Mouse (Mus musculus) kidney, postnatal 0 days (tissue): ENCODE measurements around the gene Ciz1. TPM values are rescaled to one million over a fixed set of nuclear protein-coding genes. Genes with fewer than 3 reads are reported as not detected.

Source experiments
- ATAC-seq: fragments of 200-750 bp; cut with Nextera tagmentation; replicated peaks from 2 replicates; pipeline ENCODE4 v1.8.0; 2017; ENCODE audit warnings: low read depth, moderate number of reproducible peaks, moderate TSS enrichment, moderate library complexity; ENCODE audit not compliant: low FRiP score
- DNase-seq: peaks from one replicate; pipeline ENCODE4 v3.0.0-alpha.2; 2016; ENCODE audit warnings: low spot score
- H3K27ac ChIP-seq: fragments of 300-500 bp; sonication (generic); 2 replicates; pipeline ENCODE4 v1.5.1; 2014; ENCODE audit warnings: mild to moderate bottlenecking
- H3K27me3 ChIP-seq: fragments of 300-500 bp; sonication (generic); 2 replicates; pipeline ENCODE4 v1.6.1; 2014; ENCODE audit warnings: low read length, mixed read lengths; ENCODE audit not compliant: insufficient read depth
- H3K36me3 ChIP-seq: fragments of 300-500 bp; sonication (generic); 2 replicates; pipeline ENCODE4 v1.6.1; 2014; ENCODE audit warnings: low read length, mixed read lengths; ENCODE audit not compliant: insufficient read depth
- H3K4me1 ChIP-seq: fragments of 300-500 bp; sonication (generic); replicated peaks from 2 replicates; pipeline ENCODE4 v1.6.1; 2014; ENCODE audit warnings: antibody characterized with exemption, low read length, mixed read lengths; ENCODE audit not compliant: insufficient read depth
- H3K4me2 ChIP-seq: fragments of 300-500 bp; sonication (generic); 2 replicates; pipeline ENCODE4 v1.6.1; 2014; ENCODE audit warnings: mild to moderate bottlenecking, low read length, moderate library complexity, mixed read lengths
- H3K4me3 ChIP-seq: fragments of 300-500 bp; sonication (generic); replicated peaks from 2 replicates; pipeline ENCODE4 v1.5.1; 2014; ENCODE audit warnings: low read depth, low read length
- H3K9ac ChIP-seq: fragments of 300-500 bp; sonication (generic); 2 replicates; pipeline ENCODE4 v1.6.1; 2014; ENCODE audit warnings: low read depth, low read length
- H3K9me3 ChIP-seq: fragments of 300-500 bp; sonication (generic); replicated peaks from 2 replicates; pipeline ENCODE4 v1.6.1; 2016; ENCODE audit warnings: low read length, inconsistent platforms, mixed read lengths
- CTCF ChIP-seq: IDR thresholded peaks from 2 replicates; pipeline ENCODE4 v1.5.1; 2016; ENCODE audit warnings: antibody characterized with exemption, low read depth, mild to moderate bottlenecking, moderate library complexity
- WGBS: fragments of 180-500 bp; shearing (Covaris S2); extraction: QIAGEN DNeasy Blood & Tissue Kit; methylation state at CpG from one replicate; pipeline ENCODE4 v1.1.7; 2014; 5-methylcytosine and 5-hydroxymethylcytosine counted together
- polyA plus RNA-seq: library from polyadenylated mRNA; unstranded; fragments of >200 nt; fragmentation: Nextera tagmentation; extraction: Ambion mirVana; gene quantifications from 2 replicates; pipeline ENCODE4 v1.2.1, GENCODE M21; 2015

Gene Ciz1
- polyA plus RNA-seq, 1 experiment from 2014 or later, result 33.8 TPM

- Histone ChIP-seq H3K27ac (no peak overlapping the region), H3K27me3 (no peaks in the 10 kb centered on the region), H3K4me2 (no peak overlapping the region), H3K9ac (no peak overlapping the region), H3K4me3 (no peak overlapping the region), H3K4me1 (peaks cover 14% of the 10 kb centered on the region; the same call in 1 of the 2 replicates), H3K36me3 (peaks cover 57% of the 10 kb centered on the region), H3K9me3 (no peaks in the 10 kb centered on the region)
- 93% methylated on average over 12 of the region's 12 CpGs for WGBS
- TF ChIP-seq CTCF, result no peak
- ATAC-seq (no peak), DNase-seq (no peak)
Measured at GRCm38 (mm10) chr2:32415801-32416200, 63.7 kb downstream of the Ciz1 start.

- H3K4me2 ChIP-seq, result no peak overlapping the region
- ATAC-seq, result no peak
- DNase-seq, result no peak
- H3K4me3 ChIP-seq, result no peak overlapping the region
- no peak overlapping the region for H3K9ac ChIP-seq
- TF ChIP-seq CTCF, result no peak
- H3K9me3 ChIP-seq, result no peaks in the 10 kb centered on the region
- peaks cover 57% of the 10 kb centered on the region for H3K36me3 ChIP-seq
- no peaks in the 10 kb centered on the region for H3K27me3 ChIP-seq
- peaks cover 14% of the 10 kb centered on the region; the same call in 1 of the 2 replicates for H3K4me1 ChIP-seq
- 73% methylated on average over 2 of the region's 2 CpGs for WGBS
- no peak overlapping the region for H3K27ac ChIP-seq
Measured at GRCm38 (mm10) chr2:32416556-32416955, 64.4 kb downstream of the Ciz1 start.

GRCm38 (mm10) chr2:32417486-32417885 is 65.4 kb downstream of the Ciz1 start:
- peaks cover 57% of the 10 kb centered on the region for H3K36me3 ChIP-seq
- 64% methylated on average over 8 of the region's 8 CpGs for WGBS
- no peak for ATAC-seq

GRCm38 (mm10) chr2:32418430-32419151 is 66.5 kb downstream of the Ciz1 start:
- Histone ChIP-seq H3K27me3 (no peaks in the 10 kb centered on the region), H3K9me3 (no peaks in the 10 kb centered on the region), H3K27ac (peak overlapping the region; percentile 57; the same call in 1 of the 2 replicates), H3K4me3 (no peak overlapping the region), H3K4me1 (peaks cover 20% of the 10 kb centered on the region), H3K4me2 (no peak overlapping the region), H3K36me3 (peaks cover 57% of the 10 kb centered on the region), H3K9ac (no peak overlapping the region)
- DNase-seq (no peak), ATAC-seq (no peak)
- 48% methylated on average over 12 of the region's 12 CpGs for WGBS
- TF ChIP-seq CTCF, result no peak; the same call in 1 of the 2 replicates

More at GRCm38 (mm10) chr2:32417486-32417885, 65.4 kb downstream of the Ciz1 start:
- Histone ChIP-seq H3K9ac (no peak overlapping the region), H3K4me2 (no peak overlapping the region), H3K4me1 (peaks cover 14% of the 10 kb centered on the region), H3K27me3 (no peaks in the 10 kb centered on the region), H3K4me3 (no peak overlapping the region), H3K27ac (no peak overlapping the region), H3K9me3 (no peaks in the 10 kb centered on the region)
- DNase-seq, result no peak
- TF ChIP-seq CTCF, result no peak

DNA sequence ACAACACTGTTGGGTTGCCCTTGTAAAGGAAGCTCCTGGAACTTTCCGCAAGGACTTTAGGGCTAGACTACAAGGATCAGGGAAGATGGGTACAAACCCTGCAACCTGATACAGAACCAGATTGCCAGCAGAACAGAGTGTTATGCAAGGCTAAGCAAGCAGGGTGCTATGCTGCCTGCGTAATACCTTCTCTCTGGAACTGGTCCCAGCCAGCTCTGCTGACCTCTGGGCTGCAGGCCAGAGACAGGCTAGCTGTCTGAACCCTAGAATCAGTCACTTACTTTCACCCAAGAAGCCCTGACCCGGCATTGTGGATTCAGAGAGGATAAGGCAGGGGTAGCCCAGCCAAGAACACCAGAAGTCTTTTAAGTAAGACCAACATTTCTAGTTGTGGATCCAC is 67.2 kb downstream of the Ciz1 start:
- Histone ChIP-seq H3K4me1 (peaks cover 23% of the 10 kb centered on the region), H3K9ac (0 out of 2 replicates have a peak overlapping the region, but pooled peaks have one; percentile 5), H3K4me3 (no peak overlapping the region), H3K4me2 (no peak overlapping the region), H3K27ac (peak overlapping the region; percentile 57; the same call in 1 of the 2 replicates), H3K9me3 (no peaks in the 10 kb centered on the region), H3K27me3 (no peaks in the 10 kb centered on the region), H3K36me3 (peaks cover 56% of the 10 kb centered on the region)
- TF ChIP-seq CTCF, result no peak
- no peak for DNase-seq
- no peak for ATAC-seq
- WGBS, result 61% methylated on average over 3 of the region's 3 CpGs

DNA sequence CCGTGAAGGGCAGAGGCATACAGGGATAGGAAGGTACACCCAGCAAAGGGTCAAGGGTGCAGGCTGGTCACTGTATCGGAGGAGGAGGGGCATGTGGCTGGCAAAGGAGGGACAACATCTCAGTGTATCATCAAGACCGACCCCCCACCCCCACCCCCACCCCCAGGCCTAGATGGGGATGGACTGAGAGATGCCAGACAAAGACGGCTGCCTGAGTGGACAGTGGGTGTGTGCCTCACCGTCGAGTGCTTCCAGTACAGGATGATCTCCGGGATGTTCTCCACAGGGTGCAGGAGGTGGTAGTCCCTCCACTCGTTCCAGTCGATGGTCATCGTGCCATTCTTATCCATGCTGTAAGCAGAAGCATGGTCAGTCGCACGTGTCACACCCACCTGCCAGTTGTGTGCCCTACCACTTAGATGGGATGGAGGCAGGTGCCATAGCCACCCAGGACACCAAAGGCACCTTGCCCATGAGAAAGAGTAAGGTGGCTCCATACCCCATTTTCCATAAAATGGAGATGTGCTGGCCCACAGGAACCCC is 68.0 kb downstream of the Ciz1 start:
- Histone ChIP-seq H3K36me3 (peaks cover 51% of the 10 kb centered on the region), H3K9ac (no peak overlapping the region), H3K27ac (peak overlapping the region; percentile 57; the same call in 1 of the 2 replicates), H3K4me2 (no peak overlapping the region), H3K4me3 (no peak overlapping the region), H3K4me1 (peaks cover 31% of the 10 kb centered on the region), H3K9me3 (no peaks in the 10 kb centered on the region), H3K27me3 (no peaks in the 10 kb centered on the region)
- no peak for TF ChIP-seq CTCF
- ATAC-seq, result no peak
- 85% methylated on average over 12 of the region's 12 CpGs for WGBS
- DNase-seq, result no peak
